Mouse (Mus musculus) heart, postnatal 25 days (tissue): ENCODE data around the gene Plgrkt. TPM values are rescaled to one million over a fixed set of nuclear protein-coding genes. Genes with fewer than 3 reads are reported as not detected.

Experiments
- DNase-seq: peaks from one replicate; pipeline ENCODE4 v3.0.0; 2022; ENCODE audit warnings: low spot score
- intact Hi-C: fragments of 180-260 bp; cut with DNase I; formaldehyde crosslinking; loops from one replicate; pipeline ENCODE4 v1.15.1; 2025
- total RNA-seq, 2 experiments: library from RNA; stranded (reverse); gene quantifications; 2 replicates each; pipeline ENCODE4 v1.2.3; 2021

Plgrkt gene
- total RNA-seq, 2 experiments from 2014 or later = 24.9 to 27.3 TPM

DNA sequence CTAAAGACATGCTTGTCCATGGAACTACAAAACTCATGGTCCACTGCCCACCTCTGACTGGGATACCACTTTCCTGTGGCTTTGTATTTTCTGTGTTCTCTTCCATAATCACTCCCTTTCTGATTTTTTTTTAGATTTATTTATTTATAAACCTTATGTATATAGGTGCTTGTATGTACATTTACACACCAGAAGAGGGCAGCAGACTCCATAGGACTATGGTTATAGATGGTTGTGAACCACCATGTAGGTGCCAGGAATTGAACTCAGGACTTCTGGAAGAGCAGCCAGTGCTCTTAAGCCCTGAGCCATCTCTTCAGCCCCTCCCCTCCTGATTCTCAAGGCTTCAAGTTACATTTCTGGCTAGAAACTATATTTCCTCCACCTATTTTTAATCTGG, 58.4 kb downstream of the Plgrkt start:
- intact Hi-C loops = no loop called here
- DNase-seq = no peak

DNA sequence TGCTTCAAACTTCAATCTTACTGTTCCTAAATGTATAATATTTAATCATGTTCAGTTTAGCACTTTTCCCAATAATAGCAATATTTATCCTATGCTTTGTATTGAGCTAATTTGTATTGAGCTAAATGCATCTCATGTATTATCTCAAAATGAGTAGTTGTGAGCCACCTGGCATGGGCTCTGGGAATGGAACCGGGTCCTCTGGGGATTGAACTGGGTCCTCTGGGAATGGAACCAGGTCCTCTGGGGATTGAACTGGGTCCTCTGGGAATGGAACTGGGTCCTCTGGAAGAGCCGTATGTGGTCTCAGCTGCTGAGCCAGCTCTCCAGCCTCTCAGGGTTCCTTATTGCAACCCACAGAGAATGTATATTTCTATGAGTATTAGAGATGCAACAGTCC, 65.1 kb downstream of the Plgrkt start:
- intact Hi-C loops = no loop called here

DNA sequence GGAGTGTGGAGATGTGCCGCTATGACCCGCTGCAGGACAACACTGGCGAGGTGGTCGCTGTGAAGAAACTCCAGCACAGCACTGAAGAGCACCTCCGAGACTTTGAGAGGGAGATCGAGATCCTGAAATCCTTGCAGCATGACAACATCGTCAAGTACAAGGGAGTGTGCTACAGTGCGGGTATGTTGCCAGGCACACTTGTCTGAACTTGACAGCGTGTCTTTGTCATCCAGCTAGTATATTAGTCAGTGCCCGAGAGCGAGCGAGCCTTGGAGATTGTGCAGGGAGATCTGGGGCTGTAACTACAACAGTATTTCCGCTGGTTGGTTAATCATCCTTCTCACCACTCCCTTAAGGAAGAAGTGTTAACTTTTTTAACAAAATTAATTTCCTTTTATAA, 66.3 kb downstream of the Plgrkt start:
- no peak for DNase-seq
- intact Hi-C loops = no loop called here

More for the DNA sequence above, 65.1 kb downstream of the Plgrkt start:
- no peak for DNase-seq

Other genes starting within 250 kb of the Plgrkt start
- gene Jak2, start 115.6 kb downstream of the Plgrkt start, total RNA-seq = 10 to 100 TPM; 16.6 to 17.7 TPM
- under 1 TPM; 0.39 to 0.62 TPM for gene Insl6, start 42.0 kb downstream of the Plgrkt start, total RNA-seq
- not detected for gene Rln1, start 32.7 kb downstream of the Plgrkt start, total RNA-seq
- gene Cd274, start 65 bp upstream of the Plgrkt start, total RNA-seq = 1 to 10 TPM; 2.0 to 2.3 TPM
- not detected for gene Pdcd1lg2, start 43.5 kb upstream of the Plgrkt start, total RNA-seq
- 10 to 100 TPM; 20.0 to 23.8 TPM for gene Ric1, start 154.9 kb upstream of the Plgrkt start, total RNA-seq